Mouse (Mus musculus): ENCODE measurements at regions not wholly inside any gene's neighbourhood (a gene's known extent, or its start where the extent isn't known, plus 50 kb on each side); places are given as distances from the start of the nearest gene placed in this dataset.

DNA sequence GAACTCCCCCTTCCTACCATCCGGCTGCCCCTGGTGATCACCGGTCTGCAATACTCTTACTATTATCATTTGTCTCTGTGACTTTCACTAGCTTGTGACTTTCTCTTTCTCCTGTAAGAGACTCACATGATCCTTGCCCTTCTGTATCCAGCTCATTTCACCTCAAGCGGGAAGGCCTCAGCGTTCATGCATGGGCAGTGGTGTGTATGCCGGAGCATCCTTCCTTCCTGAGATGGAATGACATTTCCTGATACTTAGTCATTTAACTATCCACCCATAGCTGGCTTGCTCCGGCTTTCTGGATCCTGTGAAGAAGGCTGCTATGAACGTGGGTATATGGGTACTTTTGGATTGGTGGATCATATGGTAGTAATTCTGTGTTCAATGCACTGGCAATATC lies 194.1 kb downstream of the Fgf9 start:
- Histone ChIP-seq H3K4me3 (no peak overlapping the region), H3K27ac (no peak overlapping the region)
- intact Hi-C loops (cut with DNase I): no loop called here
- no peak for DNase-seq (ENCODE audit: extremely low spot score in 1 of 2, low spot score in 2 of 2)
- no peak for TF ChIP-seq CTCF (IDR thresholded peaks at IDR 0.05)

DNA sequence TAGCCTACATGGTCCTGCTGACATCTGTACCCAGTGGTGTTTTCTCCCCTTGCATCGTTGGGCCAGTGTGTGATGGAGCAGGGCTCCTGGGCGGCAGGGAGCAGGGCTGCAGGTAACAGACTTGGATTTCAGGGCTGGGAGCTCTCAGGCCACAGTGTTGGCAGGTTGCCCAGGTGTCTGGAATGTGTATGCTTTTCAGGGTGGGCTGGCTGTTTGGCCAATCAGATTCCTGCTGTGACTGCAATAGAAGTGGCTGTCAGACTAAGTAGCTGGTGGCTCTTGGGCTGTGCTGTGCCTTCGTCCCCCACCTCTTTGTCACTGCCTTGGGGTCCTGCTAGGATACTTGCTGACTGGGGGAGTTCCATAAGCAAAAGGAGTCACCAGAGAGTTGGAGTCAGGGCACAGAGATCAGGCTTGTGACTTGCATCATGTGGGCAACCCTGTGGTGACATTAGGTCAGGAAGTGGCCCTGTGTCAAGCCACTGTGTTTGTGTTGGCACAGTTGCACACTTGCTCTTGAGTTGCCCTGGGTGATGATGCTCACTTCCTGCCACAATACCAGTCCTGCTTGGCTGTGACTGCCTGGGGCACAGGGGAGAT lies 183.1 kb downstream of the Fgf9 start:
- H3K4me3 ChIP-seq: no peak overlapping the region
- intact Hi-C loops (cut with DNase I): no loop called here
- DNase-seq (ENCODE audit: extremely low spot score in 1 of 2, low spot score in 2 of 2): no peak

DNA sequence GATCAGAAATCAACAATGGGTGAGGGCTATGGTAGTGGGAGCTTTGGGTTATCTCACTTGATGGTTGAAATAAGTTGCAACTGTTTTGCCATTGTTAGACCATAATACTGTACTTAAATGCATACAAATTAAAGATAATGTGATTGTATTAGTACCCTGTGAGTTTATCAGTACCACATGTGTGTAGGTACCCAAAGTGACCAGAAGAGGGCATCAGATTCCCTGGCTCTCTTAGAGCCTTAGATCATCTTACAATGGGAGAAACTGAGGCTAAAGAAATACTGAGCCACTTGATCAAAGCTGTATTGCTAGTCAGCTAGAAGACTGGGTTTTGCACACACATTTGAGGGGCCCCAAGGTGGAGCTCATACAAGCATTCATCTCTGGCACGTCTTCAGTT lies 155.5 kb downstream of the Fgf9 start:
- no peak; the same call in 1 of the 2 replicates for TF ChIP-seq CTCF (IDR thresholded peaks at IDR 0.05)

More for the DNA sequence above, 183.1 kb downstream of the Fgf9 start:
- TF ChIP-seq CTCF (IDR thresholded peaks at IDR 0.05): no peak
- H3K27ac ChIP-seq: no peak overlapping the region

DNA sequence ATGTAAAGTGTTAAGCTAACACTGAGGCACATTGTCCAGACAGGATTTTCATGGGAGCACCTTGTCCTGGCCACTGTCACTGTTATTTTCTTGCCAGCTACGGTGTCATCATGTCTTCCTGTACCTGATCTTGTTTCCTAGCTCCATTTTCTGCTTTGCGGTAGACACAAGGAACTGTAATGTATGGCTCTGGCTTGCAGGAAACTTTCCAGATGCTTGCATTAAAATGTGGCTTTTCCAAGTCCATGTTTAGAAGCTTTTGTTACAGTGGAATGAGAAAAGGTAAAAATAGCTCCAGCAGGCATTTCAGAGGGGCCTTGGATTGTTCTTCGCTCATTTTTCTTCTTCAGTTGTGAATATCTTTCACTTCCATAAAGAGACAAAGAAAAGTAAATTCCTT lies 154.1 kb downstream of the Fgf9 start:
- no peak for DNase-seq (ENCODE audit: extremely low spot score in 1 of 2, low spot score in 2 of 2)
- H3K4me3 ChIP-seq: no peak overlapping the region
- intact Hi-C loops (cut with DNase I): no loop called here
- TF ChIP-seq CTCF (IDR thresholded peaks at IDR 0.05): no peak
- no peak overlapping the region for H3K27ac ChIP-seq

More for the DNA sequence above, 155.5 kb downstream of the Fgf9 start:
- no peak for DNase-seq (ENCODE audit: extremely low spot score in 1 of 2, low spot score in 2 of 2)
- Histone ChIP-seq H3K4me3 (no peak overlapping the region), H3K27ac (no peak overlapping the region)
- intact Hi-C loops (cut with DNase I): no loop called here

DNA sequence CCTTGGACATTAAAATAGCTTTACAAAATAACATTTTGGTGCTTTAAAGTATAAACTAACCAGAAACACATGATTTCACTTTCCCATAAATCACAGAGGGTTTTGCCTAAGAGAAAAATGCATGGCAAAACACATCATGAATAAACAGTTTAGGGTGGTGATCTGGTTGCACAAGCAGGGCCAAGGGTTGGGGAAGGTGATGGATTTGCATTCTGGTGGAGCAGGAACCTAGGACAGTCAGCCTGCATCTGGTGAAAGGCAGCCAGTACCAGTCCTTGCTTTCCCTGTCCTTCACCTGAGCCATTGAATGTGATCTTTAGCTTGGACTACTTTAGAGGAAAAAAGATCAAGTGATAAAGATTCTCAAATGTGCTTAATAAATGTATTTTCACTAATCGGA lies 138.1 kb downstream of the Fgf9 start:
- DNase-seq (ENCODE audit: extremely low spot score in 1 of 2, low spot score in 2 of 2): no peak
- intact Hi-C loops (cut with DNase I): loop anchor here (10.0 kb wide), 1 partner anchor 506 kb away; no protein-coding TSS in a partner anchor
- Histone ChIP-seq H3K4me3 (no peak overlapping the region), H3K27ac (no peak overlapping the region)
- no peak for TF ChIP-seq CTCF (IDR thresholded peaks at IDR 0.05)

DNA sequence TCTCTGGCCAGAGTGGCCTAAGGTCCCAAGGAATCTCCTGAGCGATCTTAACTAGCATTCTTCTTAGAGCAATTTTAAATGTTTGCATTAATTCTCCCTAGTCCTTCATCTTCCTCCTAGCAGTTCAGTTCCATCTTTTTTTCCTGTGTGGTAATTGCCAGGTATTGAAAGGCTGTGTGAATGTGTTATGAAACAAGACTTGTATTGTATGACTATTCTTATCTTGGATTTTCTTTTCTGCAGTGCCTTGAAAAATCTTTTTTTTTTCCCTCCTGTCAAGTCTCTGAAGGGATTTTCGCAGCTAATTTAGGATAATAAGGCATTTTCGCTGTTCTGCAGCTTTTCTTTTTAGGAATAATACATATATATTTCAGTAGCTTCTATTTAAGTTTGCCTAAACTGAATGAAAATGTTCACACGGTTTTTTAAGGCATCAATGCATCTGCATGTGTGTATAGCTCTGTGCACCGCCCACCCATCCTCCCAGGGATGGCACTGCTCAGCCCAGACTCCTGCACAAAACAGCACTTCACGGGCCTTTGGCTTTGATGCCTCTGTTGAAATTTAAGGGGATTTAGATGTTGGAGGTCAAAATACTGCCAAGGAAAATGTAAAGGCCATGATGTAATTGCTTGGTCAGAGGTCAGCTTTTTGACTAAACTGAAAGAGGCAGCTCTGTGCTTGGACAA lies 132.4 kb downstream of the Fgf9 start:
- intact Hi-C loops (cut with DNase I): loop anchor here (1.0 to 10.0 kb wide), 2 partner anchors 126 to 512 kb away; no protein-coding TSS in a partner anchor
- TF ChIP-seq CTCF (IDR thresholded peaks at IDR 0.05): no peak
- Histone ChIP-seq H3K27ac (0 out of 2 replicates have a peak overlapping the region, but pooled peaks have one; percentile 8), H3K4me3 (no peak overlapping the region)
- DNase-seq (ENCODE audit: extremely low spot score in 1 of 2, low spot score in 2 of 2): peak; percentile 24 to 32

DNA sequence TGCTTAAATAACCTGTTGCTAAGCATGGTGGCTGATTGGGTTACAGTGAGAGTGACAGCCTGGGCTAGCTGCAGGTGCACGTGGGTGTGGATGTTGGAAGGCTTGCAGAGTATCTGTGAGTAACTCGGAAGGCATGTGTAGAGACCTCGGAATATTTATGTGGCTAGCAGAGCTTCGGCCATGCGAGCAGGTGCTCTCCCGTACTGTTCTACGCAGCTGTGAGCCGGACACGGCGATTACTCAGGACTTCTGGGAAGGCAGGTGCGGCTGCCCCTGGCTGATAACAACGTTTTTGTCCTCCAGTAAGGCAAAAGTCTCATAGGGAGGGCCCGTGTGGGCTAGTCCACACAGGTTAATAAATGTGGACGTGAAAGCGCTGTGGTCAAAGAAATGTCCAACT lies 119.6 kb downstream of the Fgf9 start:
- no peak overlapping the region for H3K4me3 ChIP-seq
- TF ChIP-seq CTCF (IDR thresholded peaks at IDR 0.05): no peak
- intact Hi-C loops (cut with DNase I): no loop called here
- no peak for DNase-seq (ENCODE audit: extremely low spot score in 1 of 2, low spot score in 2 of 2)
- no peak overlapping the region for H3K27ac ChIP-seq

DNA sequence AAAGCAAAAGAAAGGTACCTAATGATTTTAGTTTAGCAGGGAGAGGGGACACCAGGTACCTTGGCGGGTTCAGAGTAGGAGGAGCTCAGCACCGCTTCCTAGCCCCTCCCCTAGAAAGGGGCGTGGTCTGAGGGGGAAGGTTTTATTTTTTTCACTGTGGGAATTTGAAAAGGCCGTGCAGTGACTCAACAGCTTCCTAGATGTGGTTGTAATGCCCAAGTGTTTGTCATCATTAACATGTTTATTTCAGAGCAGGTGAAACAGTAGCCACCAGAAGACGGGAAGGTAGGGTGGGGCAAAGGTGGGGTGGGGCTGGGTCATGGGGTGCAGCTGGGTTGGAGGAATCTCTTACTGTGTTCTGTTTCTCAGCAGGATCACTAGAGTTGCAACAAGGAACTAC lies 112.5 kb downstream of the Fgf9 start:
- DNase-seq (ENCODE audit: extremely low spot score in 1 of 2, low spot score in 2 of 2): no peak
- Histone ChIP-seq H3K4me3 (no peak overlapping the region), H3K27ac (no peak overlapping the region)
- TF ChIP-seq CTCF (IDR thresholded peaks at IDR 0.05): no peak
- intact Hi-C loops (cut with DNase I): no loop called here

DNA sequence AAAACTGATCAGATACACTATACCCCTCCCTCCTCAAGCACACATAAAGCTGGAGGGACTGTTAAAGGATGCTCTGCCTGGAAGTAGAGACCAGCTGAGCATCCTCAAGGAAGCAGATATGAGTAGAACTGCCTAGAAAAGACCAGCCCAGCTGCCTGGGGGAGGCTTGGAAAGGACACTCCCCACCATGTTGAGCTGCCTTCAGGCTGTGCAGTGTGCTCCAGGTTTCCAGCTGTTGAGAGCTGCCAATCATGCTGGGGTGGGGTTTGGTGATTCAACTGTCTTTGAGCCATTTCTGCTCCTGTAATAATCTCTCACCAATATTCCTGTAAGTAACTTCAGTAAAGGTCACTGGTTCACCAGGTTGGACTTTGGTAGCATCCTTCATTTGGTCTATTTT lies 110.4 kb downstream of the Fgf9 start:
- no peak for DNase-seq (ENCODE audit: extremely low spot score in 1 of 2, low spot score in 2 of 2)
- no peak for TF ChIP-seq CTCF (IDR thresholded peaks at IDR 0.05)
- Histone ChIP-seq H3K27ac (no peak overlapping the region), H3K4me3 (no peak overlapping the region)
- intact Hi-C loops (cut with DNase I): no loop called here

DNA sequence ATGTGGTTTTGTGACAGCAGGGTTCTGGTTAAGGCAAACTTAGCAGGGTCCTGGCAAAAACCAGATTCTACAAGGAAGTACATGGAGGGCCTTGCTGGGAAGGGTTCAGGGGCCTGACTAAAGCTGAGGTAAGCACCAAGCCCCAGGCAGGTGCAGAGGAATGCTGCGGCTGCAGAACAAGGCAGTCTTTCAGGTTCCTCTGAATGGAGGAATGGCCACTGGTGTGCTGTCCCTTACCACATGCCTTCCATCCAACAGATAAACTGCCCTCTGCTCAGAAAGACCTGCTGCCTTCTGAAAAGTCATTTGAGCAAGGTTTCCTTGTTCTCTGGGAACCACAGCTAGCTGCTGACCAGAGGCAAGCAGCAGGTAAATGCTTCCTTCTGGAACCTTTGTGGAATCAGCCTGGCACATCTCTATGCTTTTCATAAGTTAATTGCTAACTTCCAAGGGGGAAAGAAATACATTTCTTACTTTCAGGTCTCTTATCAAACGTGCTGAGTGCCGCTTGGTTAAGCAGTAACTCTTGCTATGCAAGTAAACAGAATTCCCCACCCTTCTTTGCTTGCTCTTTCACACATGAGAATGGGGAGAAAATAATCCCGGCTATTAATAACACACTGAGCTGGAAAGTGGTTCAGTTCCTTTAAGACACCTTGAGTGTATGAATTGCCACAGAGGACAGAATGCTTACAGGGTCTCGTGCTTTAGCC lies 105.5 kb downstream of the Fgf9 start:
- intact Hi-C loops (cut with DNase I): no loop called here
- Histone ChIP-seq H3K4me3 (no peak overlapping the region), H3K27ac (no peak overlapping the region)
- no peak for TF ChIP-seq CTCF (IDR thresholded peaks at IDR 0.05)
- DNase-seq (ENCODE audit: extremely low spot score in 1 of 2, low spot score in 2 of 2): no peak

DNA sequence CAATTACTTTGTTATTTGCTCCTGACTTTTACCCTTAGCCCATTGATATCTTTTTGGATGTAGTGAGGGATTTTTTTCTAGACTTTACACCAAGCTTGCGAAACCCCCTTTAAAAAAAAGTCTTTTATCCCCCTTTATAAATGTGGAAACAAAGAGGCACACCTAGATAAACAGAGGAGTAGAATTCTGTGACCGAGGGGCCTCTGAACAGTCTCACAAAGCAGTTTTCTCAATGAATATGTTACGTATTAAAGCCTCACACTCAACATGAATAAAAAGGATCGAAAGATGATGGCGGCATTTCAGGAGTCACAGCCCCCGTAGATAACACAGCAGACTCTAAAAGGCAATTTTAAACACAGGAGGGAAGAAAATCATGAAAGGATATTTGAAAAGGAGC lies 104.2 kb downstream of the Fgf9 start:
- TF ChIP-seq CTCF (IDR thresholded peaks at IDR 0.05): no peak
- H3K4me3 ChIP-seq: no peak overlapping the region
- no peak overlapping the region for H3K27ac ChIP-seq
- intact Hi-C loops (cut with DNase I): no loop called here
- DNase-seq (ENCODE audit: extremely low spot score in 1 of 2, low spot score in 2 of 2): no peak

DNA sequence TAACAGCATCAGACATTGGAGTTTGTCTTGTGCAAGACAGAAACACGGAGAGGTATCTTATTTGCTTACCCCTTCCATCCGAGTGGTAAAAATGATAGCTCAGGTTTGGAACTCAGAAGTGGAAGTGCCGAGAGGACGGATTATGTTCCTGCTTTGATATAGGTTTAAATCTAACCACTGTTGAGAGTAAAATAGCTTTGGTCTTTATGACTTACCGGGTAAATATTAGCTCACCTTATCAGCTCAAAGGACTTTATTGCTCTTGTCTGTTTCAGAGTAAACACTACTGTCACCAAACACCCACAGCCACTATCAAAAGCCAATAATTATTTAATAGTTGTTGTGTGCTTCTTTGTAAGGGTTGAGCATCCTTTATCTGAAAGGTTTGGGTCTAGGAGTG lies 98.6 kb downstream of the Fgf9 start:
- intact Hi-C loops (cut with DNase I): no loop called here
- no peak for DNase-seq (ENCODE audit: extremely low spot score in 1 of 2, low spot score in 2 of 2)
- Histone ChIP-seq H3K4me3 (no peak overlapping the region), H3K27ac (no peak overlapping the region)
- TF ChIP-seq CTCF (IDR thresholded peaks at IDR 0.05): no peak

All from left cerebral cortex, adult 2 months (tissue).